In genomic region chr2:165665176-165665575, GRCm38 (mm10) we compare ENCODE assay signal across 16 mouse cellular contexts.
A peak's percentile ranks its signal among the peaks of the same experiment; 100 is the strongest.
DNase-seq lines count a peak whose midpoint lies in the region; ATAC-seq and TF ChIP-seq lines count a peak whose summit lies in the region.
"Had no signal": no experiment of that assay in that cellular context is flagged by ENCODE, and none has a peak within 500 bp of the region (broad histone marks: within the 10 kb centered on the region; RNA-seq: fewer than 3 reads in every experiment).

No protein-coding gene starts in this region.

- H3K4me1 ChIP-seq in lung, embryonic 14.5 days (ENCODE audit: insufficient read depth): no peaks in the 10 kb centered on the region
- no peaks in the 10 kb centered on the region; the same call in 1 of the 2 replicates for H3K4me1 ChIP-seq in lung, adult 2 months (ENCODE audit: control insufficient read depth, insufficient read depth, low read length)
- H3K4me1 ChIP-seq: liver, embryonic 15.5 days; midbrain, embryonic 15.5 days had no signal

- ATAC-seq in lung, embryonic 14.5 days (ENCODE audit: insufficient read depth): no peak
- ATAC-seq: midbrain, embryonic 15.5 days had no signal

- no peaks in the 10 kb centered on the region for H3K36me3 ChIP-seq in lung, embryonic 14.5 days (ENCODE audit: insufficient read depth)
- H3K36me3 ChIP-seq: hindbrain, embryonic 13.5 days; liver, embryonic 15.5 days; midbrain, embryonic 15.5 days had no signal

- H3K27me3 ChIP-seq in lung, embryonic 14.5 days (ENCODE audit: insufficient read depth, low read length): no peaks in the 10 kb centered on the region
- H3K27me3 ChIP-seq: hindbrain, embryonic 13.5 days; liver, embryonic 15.5 days; midbrain, embryonic 15.5 days had no signal

- TF ChIP-seq POLR2A in lung, adult 2 months (IDR thresholded peaks at IDR 0.05; ENCODE audit: borderline replicate concordance, extremely low read depth, low read depth, low read length): no peak

- no peak overlapping the region for H3K9ac ChIP-seq in lung, embryonic 14.5 days
- H3K9ac ChIP-seq: hindbrain, embryonic 13.5 days; liver, embryonic 15.5 days; midbrain, embryonic 15.5 days had no signal

- no peak overlapping the region for H3K4me3 ChIP-seq in lung, embryonic 14.5 days (ENCODE audit: low read depth, low read length)
- H3K4me3 ChIP-seq in lung, adult 2 months (replicated peaks; ENCODE audit: extremely low read depth, low read depth, low read length): no peak overlapping the region
- H3K4me3 ChIP-seq: gastrocnemius, adult 2 months; hindbrain, embryonic 13.5 days; liver, embryonic 15.5 days; megakaryocyte, embryonic 14.5 days; midbrain, embryonic 15.5 days had no signal

- TF ChIP-seq CTCF in lung, embryonic 14.5 days (IDR thresholded peaks at IDR 0.05; ENCODE audit: low read depth): no peak
- no peak for TF ChIP-seq CTCF in lung, adult 2 months (IDR thresholded peaks at IDR 0.05; ENCODE audit: insufficient read depth, low read length)

- 45% methylated on average over 5 of the region's 5 CpGs for WGBS in lung, embryonic 14.5 days
- WGBS in lung, adult 2 months: 60% methylated on average over 5 of the region's 5 CpGs
- 19% methylated on average over 5 of the region's 5 CpGs for WGBS in large intestine, adult 2 months

- H3K9me3 ChIP-seq in lung, embryonic 14.5 days (ENCODE audit: low read depth, low read length): no peaks in the 10 kb centered on the region
- H3K9me3 ChIP-seq: hindbrain, embryonic 13.5 days; liver, embryonic 15.5 days; megakaryocyte, embryonic 14.5 days; midbrain, embryonic 15.5 days had no signal

- H3K4me2 ChIP-seq in lung, embryonic 14.5 days: no peak overlapping the region
- H3K4me2 ChIP-seq: hindbrain, embryonic 13.5 days; liver, embryonic 15.5 days; midbrain, embryonic 15.5 days had no signal

- DNase-seq in cerebellum, postnatal 14 days: peak; percentile 63 to 66
- no peak for DNase-seq in cerebellum, adult 9-11 months
- peak; percentile 30 for DNase-seq in lung, embryonic 14.5 days
- DNase-seq in lung, adult 2 months: no peak
- peak; percentile 61 for DNase-seq in large intestine, adult 2 months (ENCODE audit: low read depth, low spot score)
- DNase-seq in yolk sac, embryonic 10.5 days (ENCODE audit: low spot score): peak; percentile 12
- DNase-seq in right cerebral cortex, postnatal 10 days (ENCODE audit: low spot score in 2 of 2): no peak
- DNase-seq in adipocyte (ENCODE audit: low spot score): no peak
- DNase-seq: adrenal gland, adult 2 months; kidney, adult 11 months; right cerebral cortex, postnatal 4 days had no signal

- H3K27ac ChIP-seq in lung, embryonic 14.5 days (ENCODE audit: low read depth): no peak overlapping the region
- H3K27ac ChIP-seq: gastrocnemius, adult 2 months; hindbrain, embryonic 13.5 days; liver, embryonic 15.5 days; midbrain, embryonic 15.5 days had no signal

Comparison
In these comparisons a context has a peak if more than half of its experiments do, and no peak if none do; other contexts are left out.
1. DNase-seq: peak in cerebellum, postnatal 14 days (2 of 2), lung, embryonic 14.5 days (single experiment), large intestine, adult 2 months (single experiment) and yolk sac, embryonic 10.5 days (single experiment); none in cerebellum, adult 9-11 months (single experiment), lung, adult 2 months (single experiment), right cerebral cortex, postnatal 10 days (0 of 2) and adipocyte (single experiment).